Mouse (Mus musculus): ENCODE results near the gene Appbp2.
A peak's percentile ranks its signal among the peaks of the same experiment; 100 is the strongest.

Gene Appbp2

DNA sequence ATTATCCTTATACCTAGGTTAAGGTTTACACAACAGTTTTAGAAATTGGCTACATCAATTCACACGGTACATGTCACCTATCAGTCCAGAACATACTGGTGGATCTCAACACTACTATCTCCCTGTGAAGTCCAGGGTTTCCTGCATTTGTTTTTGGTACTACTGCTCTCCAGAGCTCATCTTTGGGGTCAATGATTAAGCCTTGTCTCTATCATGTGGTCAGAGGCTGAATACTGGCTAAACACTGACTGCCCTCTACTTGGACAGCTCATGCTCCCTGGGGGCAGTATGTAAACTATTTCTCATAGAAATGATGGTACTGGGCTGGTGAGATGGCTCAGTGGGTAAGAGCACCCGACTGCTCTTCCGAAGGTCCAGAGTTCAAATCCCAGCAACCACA lies 11.7 kb downstream of the Appbp2 start:
- no peak for DNase-seq (ENCODE audit: extremely low read depth, low read depth)

GRCm38 (mm10) chr11:85222561-85222960 lies 12.4 kb downstream of the Appbp2 start:
- no peak for DNase-seq (ENCODE audit: extremely low read depth, low read depth)

DNA sequence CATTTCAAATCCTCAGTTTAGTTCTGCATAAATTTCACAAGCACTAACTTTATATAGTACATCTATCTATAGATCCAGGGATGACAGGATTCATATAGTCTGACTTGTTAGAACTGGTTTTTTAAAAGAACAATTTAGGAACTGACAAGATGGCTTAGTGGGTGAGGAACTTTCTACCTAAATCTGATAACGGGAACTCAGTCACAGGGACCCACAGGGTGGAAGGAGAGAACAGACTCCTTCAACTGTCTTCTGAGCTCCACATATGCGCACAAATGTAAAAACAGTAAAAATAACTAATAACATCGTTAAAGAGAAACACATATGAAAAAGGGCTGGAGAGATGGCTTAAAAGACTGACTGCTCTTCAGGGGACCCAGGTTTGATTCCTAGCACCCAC lies 15.9 kb downstream of the Appbp2 start:
- no peak for DNase-seq (ENCODE audit: extremely low read depth, low read depth)

- no peak for DNase-seq (ENCODE audit: extremely low read depth, low read depth)
These were observed 20.3 kb downstream of the Appbp2 start for GRCm38 (mm10) chr11:85214679-85215078.

DNA sequence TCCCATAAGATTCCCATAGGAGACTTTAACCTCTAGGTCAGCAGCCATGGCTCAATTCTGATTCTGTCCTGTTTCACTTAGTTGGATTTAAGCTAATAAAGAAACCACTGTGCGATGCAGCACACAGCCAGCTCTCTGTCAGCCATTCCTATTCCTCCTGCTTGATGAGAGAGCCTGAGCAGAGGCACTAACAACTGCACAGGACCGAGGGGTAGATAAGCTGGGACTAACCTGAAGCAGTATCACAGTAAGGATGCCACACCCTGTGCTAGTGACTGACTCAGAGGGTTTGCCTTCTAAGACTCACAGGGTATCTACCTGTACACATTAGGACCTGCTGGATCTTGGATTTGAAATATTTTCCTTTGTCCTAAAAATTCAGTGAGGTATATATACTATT lies 21.7 kb downstream of the Appbp2 start:
- no peak for DNase-seq (ENCODE audit: extremely low read depth, low read depth)

DNA sequence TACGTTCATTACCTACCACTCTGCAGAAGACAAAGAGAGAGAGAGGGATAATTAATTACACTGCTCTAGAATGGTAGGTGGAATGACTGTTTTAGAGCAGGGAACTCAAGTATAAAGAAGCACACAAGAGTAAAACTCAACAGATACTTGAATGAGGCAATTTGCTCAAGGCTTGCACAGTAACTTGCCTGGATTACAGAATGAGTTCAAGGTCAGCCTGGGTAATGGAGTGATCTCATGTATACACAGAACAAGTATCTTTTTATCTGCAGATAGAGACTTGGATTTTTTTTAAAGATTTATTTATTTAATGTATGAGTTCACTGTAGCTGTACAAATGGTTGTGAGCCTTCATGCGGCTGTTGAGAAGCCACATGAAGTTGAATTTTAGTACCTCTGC lies 23.8 kb downstream of the Appbp2 start:
- DNase-seq (ENCODE audit: extremely low read depth, low read depth) = no peak

GRCm38 (mm10) chr11:85206231-85206630 lies 28.7 kb downstream of the Appbp2 start:
- DNase-seq (ENCODE audit: extremely low read depth, low read depth) = no peak

DNA sequence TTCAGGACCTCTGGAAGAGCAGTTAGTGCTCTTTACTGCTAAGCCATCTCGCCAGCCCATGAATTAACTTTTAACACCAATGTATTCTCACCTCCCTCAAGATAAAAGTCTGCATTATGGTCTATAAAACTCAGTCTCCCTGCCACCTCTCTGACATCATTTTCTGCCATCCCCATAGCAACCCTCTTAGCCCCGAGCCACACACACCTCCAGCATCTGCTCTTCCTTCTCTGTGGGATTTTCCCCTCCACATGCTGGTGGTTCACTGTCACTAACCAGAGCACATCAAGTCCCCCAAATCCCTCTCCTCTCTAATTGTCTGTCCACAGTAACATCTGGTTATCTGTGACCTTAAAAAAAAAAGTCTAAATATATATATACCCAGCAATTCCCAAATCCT lies 36.0 kb downstream of the Appbp2 start:
- DNase-seq (ENCODE audit: extremely low read depth, low read depth) = no peak

DNA sequence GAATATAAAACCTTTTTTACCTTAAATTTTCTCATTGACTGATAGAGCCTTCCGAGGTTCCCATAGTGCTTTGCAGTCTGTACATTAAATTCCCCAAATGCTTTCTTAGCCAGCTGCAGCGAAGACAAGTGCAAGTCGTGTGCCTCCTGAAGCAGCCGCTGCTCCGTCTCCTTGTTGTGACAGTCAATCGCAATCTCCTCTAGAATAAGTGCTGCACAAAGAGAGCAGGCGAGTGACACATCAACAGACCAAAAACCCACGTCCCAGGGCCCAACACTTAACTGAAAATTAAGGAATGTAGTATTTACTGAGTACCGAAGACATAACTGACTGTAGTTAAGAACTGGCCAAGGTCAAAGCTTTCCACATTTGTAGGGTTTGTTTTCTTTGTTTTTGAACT lies 38.9 kb downstream of the Appbp2 start:
- DNase-seq (ENCODE audit: extremely low read depth, low read depth) = no peak

GRCm38 (mm10) chr11:85194206-85194605 lies 40.7 kb downstream of the Appbp2 start:
- DNase-seq (ENCODE audit: extremely low read depth, low read depth) = no peak

DNA sequence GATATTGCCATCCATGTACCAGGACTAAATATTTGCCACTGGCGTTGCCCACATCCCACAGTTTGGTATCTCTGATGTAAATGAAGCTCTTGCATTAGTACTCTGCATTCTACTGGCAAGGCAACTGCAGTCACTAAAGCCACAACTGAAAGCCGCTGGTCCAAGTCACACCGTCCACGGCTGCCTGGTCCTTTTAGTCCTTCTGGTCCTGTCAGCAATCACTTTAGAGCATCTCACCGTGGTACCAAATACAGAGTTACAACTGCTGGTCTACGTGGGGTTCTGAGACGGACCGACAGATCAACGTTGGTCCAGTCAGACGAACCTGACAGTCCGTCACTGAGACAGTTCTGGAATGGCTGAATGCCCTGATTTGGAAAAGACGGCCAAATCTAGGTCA lies 44.2 kb downstream of the Appbp2 start:
- DNase-seq (ENCODE audit: extremely low read depth, low read depth) = no peak

- no peak for DNase-seq (ENCODE audit: extremely low read depth, low read depth)
These were observed 45.8 kb downstream of the Appbp2 start for GRCm38 (mm10) chr11:85189110-85189509.

DNA sequence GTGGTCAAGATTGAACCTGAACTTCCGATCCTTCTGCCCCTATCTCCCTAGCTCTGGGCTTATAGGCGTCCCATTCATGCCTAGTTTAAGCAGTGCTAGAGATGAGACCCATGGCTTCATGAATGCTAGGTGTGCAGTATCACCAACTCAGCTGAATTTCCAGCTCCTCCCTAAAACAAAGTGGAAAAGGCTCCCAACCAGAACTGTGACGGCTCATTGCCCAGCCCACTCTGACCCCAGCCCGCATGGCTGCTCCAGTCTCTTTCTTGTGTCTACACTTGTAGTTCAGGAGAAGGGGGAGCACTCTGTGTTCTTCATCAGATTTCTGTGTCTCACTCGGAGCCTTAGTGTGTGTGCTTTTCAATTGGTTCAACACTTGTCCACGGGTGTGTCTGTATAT lies 50.1 kb downstream of the Appbp2 start:
- DNase-seq (ENCODE audit: extremely low read depth, low read depth) = no peak

- DNase-seq (ENCODE audit: extremely low read depth, low read depth) = peak; percentile 49
These were observed 50.8 kb downstream of the Appbp2 start for GRCm38 (mm10) chr11:85184082-85184481.

DNA sequence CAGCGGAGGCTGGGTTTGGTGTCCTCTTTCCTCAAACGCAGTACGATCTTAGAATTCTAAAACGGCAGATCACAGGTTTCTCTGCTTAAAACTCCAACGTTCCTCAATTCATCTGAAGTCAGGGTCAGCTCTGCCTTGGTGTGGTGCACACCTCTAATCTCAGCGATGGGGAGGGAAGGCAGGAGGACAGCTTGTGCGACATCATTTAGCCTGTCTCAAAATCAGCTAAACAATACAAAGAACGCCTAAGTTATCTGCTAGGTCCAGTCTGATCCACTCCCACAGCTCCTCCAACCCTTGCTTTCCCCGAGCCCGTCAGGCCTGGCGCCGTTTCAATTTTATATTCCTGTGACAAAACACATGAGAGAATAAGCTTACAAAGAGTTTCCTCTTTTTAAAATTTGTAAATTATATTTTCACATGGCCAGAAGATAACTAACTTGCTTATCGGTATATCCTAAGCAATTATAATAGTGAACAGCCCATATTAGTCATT lies 51.6 kb downstream of the Appbp2 start:
- DNase-seq (ENCODE audit: extremely low read depth, low read depth) = no peak

DNA sequence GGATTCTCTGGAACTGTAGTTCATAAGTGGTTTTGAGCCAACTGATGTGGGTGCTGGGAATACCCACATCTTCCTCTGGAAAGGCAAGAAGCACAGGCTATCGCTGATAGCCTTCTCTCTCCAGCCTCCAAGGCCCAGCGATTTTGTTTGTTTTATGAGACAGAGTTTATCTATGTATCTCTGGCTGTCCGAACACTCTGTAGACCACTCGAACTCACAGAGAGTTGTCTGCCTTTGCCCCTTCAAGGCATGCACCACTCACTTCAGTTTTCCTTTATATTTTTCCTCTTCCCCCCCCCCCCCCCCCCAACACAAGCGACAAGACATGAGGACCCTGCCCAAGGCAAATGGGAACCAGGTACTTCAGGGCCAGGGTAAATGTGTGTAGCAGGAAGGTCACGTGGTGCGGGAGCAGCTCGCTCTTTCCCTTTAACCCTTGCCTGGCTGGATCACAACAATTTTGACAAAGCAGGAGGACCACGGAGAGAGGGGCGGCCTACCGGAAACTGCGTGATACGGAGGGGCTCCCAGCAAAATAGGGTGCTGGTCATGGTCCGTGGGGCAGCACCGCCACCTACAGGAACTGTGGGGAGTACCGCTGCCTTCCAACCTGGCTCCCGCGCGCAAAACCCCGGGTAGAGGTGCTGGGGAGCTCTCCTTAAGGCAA lies 52.2 kb downstream of the Appbp2 start:
- DNase-seq (ENCODE audit: extremely low read depth, low read depth) = peak; percentile 57

DNA sequence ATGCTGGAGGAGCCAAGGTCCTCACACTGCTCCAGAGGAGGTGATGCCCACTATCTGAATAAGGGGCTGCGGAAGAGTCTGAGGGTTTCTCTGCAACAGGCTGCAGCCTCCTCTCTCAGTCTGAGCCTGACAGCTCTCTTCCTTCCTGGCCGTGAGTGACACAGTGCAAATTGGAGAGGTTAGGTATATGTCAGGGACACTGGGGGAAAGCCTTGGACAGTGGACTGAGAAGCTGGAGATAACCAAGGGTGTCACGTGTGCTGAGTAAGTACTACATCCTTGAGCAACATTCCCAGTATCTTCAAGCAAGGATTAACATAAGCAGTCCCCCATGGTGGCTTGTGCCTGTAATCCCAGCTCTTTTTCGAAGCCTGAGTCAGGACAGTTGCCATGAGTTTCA lies 56.5 kb downstream of the Appbp2 start:
- no peak for DNase-seq (ENCODE audit: extremely low read depth, low read depth)

GRCm38 (mm10) chr11:85177761-85178160 lies 57.2 kb downstream of the Appbp2 start:
- DNase-seq (ENCODE audit: extremely low read depth, low read depth) = no peak

DNA sequence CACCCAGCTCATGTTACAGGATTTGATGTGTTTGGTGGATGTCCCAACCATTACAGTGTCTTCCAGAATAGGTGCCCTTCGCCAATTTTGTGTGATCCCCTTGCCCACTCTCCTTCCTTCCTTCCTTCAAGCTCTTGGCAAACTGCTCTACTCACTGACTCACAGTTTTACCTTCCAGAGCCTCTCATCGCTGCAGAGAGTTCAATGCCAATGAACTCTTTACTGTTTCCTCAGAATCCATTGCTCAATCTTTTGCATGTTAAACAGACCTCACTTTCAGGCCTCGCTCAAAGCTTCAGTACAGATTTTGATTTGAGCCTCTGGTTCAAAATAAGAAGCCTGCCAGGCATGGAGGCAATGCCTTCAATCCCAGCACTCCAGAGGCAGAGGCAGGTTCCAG lies 59.0 kb downstream of the Appbp2 start:
- no peak for DNase-seq (ENCODE audit: extremely low read depth, low read depth)

- no peak for DNase-seq (ENCODE audit: extremely low read depth, low read depth)
These were observed 64.1 kb downstream of the Appbp2 start for GRCm38 (mm10) chr11:85170833-85171232.

- DNase-seq (ENCODE audit: extremely low read depth, low read depth) = peak; percentile 70
These were observed 64.7 kb downstream of the Appbp2 start, which contains the start of gene 1700125H20Rik for GRCm38 (mm10) chr11:85170058-85170740. Gene 1700125H20Rik (plus strand): TSS chr11:85170404.

- no peak for DNase-seq (ENCODE audit: extremely low read depth, low read depth)
These were observed 67.4 kb downstream of the Appbp2 start for GRCm38 (mm10) chr11:85167503-85167902.

- no peak for DNase-seq (ENCODE audit: extremely low read depth, low read depth)
These were observed 70.6 kb downstream of the Appbp2 start for GRCm38 (mm10) chr11:85164371-85164770.

All from MEL-GATA-1-ER (cell line).